Mouse (Mus musculus): ENCODE results near the gene Fam174a. TPM values are rescaled to one million over a fixed set of nuclear protein-coding genes. Genes with fewer than 3 reads are reported as not detected.

Gene Fam174a
- 27.5 and 39.7 TPM in 2 replicates for total RNA-seq (2021)
- long read RNA-seq, transcript Fam174a-201 (3 exons, 2,112 nt) = major isoform, 45 of 47 reads
- long read RNA-seq, partial matches to known transcripts = 0 of 47 reads
- long read RNA-seq, other reads (novel, unspliced or antisense) = 1 of 47 reads

DNA sequence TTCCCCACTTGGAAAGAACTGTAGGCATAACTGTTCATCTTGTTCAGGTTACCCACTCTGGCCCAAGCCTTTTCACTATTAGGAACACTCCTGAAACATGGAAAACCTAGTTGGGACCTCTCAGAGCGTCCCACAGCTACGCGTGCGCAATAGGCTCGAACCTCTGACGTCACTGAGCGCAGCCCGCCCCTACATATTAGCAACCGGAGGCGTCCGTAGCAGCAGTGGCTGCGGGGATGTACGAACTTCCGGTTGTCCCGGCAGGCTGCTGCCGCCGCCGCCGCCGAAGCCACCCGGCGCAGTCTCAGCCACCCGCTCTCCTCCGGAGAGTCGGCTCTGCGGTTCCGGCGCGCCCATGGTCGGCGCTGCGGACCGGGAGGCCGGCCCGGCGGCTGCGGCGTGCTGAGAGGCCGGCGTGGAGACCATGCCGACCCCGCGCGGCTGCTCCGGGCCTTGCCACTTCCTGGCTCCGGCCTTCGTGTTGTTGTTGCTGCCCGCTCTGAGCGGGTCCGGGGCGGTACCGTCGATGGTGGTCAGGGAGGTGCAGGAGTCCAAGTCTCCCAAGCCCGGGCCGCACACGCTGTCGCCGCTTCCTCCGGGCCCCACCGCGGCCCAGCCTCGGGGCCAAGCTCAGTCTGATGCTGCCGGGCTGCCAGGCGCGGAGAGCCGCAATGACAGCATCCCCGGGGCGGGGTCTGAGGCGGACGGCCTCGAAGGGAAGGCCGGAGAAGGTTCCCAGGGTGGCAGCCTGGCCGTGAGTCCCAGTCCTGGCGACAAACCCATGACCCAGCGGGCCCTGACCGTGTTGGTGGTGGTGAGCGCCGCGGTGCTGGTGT lies at the start of gene Fam174a:
TSS of gene Fam174a (plus strand) at position 231 of the 836 bp plus-strand sequence.
- peak; percentile 93 for DNase-seq

GRCm38 (mm10) chr1:95263843-95264242 lies 49.6 kb upstream of the Fam174a start:
- no peak for DNase-seq

GRCm38 (mm10) chr1:95267950-95268724 lies 45.3 kb upstream of the Fam174a start:
- DNase-seq = peak; percentile 2

GRCm38 (mm10) chr1:95273321-95273720 lies 40.1 kb upstream of the Fam174a start:
- no peak for DNase-seq

- no peak for DNase-seq
Observed at GRCm38 (mm10) chr1:95308324-95308723, 5.1 kb upstream of the Fam174a start.

- no peak for DNase-seq
Observed at GRCm38 (mm10) chr1:95314229-95314555, 769 bp downstream of the Fam174a start.

DNA sequence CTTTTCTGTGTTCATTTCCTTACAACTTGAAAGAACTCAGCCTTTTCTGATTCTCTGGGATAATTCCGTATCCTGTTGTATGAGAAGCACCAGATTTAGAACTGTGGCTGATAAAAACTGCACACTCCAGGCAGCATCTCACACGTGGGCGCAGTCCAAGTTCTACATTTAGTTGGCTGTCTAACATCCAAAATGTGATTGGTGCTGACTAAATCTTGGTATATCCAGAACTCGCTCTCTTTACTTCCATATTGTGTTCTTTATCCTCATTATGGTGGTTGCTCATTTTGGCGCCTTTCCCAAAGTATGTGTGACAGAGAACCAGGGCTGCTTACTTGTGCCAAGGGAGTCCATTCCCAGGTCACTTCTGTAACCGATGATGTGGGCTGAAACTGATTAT lies 2.6 kb downstream of the Fam174a start:
- DNase-seq = no peak

GRCm38 (mm10) chr1:95322219-95322618 lies 8.8 kb downstream of the Fam174a start:
- no peak for DNase-seq

- DNase-seq = no peak
Observed at GRCm38 (mm10) chr1:95323004-95323403, 9.6 kb downstream of the Fam174a start.

DNA sequence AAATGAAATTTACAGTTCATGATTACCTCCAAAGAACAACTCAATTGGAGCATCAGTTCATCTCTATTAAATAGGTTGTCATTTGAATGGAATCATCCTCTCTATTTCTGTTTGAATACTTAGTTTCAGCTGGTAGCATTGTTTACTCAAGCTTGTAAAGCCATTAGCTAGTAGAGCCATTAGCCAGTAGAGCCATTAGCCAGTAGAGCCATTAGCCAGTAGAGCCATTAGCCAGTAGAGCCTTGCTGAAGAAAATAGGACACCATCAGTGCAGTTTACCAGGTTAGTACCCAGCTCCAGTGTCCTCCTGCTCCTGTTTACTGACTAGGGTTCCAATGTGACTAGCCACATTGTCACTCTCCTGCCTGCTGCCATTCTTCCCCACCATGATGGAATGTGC lies 13.4 kb downstream of the Fam174a start:
- no peak for DNase-seq

DNA sequence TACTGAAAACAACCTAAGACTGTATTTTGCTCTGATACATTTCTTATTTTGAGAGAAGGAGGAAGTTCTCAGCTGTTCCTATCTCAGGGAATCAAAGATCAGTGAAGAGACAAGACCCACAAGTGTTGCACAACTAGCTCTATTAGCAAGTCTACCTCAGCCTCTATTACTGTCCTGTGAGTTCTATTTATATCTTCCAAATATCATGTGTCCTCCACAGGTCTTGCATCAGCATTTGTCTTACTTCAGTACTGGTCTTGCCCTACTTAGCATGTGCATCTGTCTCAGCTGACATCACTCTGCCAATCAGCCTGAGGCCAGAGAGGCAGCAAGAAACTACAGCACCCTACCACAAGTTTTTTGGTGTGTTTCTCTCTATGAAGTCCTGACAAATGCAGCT lies 26.2 kb downstream of the Fam174a start:
- no peak for DNase-seq

DNA sequence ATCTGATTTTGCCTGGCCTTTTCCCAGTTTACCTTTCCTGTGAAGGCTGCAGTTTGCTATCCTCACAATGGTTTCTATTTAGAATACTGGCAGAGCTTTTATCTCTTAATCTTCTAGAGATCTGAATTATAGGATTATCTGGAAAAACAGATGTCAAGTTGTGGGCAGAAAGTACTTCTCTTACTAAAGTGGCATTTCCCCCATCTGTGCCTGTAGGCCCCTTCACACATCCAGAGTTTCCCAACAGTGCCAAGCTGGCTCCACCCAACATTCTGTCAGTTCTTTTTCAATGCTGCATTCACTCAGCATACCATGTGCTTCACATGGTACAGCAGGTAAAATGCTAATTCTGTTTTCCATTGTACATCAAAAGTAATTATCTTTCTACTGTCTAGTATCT lies 28.8 kb downstream of the Fam174a start:
- DNase-seq = no peak

- no peak for DNase-seq
Observed at GRCm38 (mm10) chr1:95343585-95344485, 30.4 kb downstream of the Fam174a start.

DNA sequence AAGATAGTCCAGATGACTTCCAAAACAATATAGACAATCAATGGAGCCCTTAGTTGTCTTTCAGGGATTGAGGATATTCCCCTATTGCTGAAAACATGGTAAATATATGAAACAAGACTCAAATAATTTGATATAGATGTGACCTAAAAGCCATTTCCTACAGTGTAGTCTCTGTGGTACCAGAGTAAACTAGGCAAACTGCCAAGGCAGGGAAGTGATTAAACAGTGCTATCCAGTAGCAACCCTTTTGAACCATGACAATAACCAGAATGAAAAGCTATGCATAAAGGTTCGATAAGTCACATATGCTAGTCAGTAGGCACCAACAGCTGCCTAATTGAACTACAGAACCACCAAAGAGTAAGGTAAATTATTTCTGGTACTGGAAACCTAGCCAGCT lies 40.7 kb downstream of the Fam174a start:
- no peak for DNase-seq

- DNase-seq = peak; percentile 59
Observed at GRCm38 (mm10) chr1:95356904-95357303, 43.5 kb downstream of the Fam174a start.

GRCm38 (mm10) chr1:95363692-95364091 lies 50.3 kb downstream of the Fam174a start:
- no peak for DNase-seq

DNA sequence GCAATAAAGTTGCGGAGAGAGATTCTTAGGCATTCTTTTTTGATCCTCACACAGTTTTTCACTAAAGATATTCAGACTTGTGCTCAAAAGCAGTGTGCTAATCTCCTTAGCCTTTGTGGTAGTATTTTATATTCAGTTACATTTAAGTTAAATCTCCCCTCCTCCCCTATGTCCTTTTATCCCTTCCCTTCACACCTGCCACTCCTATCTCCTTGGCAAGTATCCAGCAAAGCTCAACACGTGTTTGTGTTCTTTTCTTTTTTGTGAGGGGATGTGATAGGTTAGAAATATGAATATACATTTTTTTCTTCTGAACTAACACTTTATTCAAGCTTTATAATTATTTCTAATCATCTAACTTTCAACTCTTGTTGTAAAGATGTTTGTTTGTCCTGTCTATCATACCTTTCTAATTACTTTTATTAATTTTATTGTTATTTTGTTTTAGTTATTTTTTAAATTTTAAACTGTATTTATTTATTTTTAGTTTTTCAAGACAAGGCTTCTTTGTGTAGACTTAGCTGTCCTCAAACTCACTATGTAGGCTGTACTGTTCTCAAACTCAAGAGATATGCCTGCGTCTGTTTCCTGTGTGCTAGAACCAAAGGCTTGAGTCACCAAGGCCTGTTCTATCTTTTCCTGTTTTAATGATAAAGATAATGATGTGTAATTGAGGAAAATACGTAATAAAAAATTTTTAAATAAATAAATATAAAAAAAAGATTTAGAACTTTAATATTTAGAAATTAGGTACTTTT lies 53.4 kb downstream of the Fam174a start:
- no peak for DNase-seq

DNA sequence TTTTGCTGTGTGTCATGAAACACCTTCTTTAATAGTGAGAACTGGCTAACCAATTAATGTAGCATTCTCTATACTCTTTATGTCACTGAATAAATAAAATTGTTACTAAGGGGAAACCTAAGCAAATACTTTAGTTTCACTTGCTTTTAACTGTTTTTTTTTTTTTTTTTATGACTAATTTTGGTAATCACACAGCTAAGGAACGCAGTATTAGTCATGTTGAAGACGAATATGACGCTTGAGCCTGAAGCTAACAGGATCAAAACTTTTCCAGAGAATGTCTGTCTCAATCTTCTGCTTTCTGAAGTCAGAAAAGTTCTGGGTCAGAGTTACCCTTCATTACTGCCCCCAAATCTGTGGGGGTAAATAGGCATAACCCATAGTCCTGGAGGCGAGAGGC lies 54.3 kb downstream of the Fam174a start:
- no peak for DNase-seq

DNA sequence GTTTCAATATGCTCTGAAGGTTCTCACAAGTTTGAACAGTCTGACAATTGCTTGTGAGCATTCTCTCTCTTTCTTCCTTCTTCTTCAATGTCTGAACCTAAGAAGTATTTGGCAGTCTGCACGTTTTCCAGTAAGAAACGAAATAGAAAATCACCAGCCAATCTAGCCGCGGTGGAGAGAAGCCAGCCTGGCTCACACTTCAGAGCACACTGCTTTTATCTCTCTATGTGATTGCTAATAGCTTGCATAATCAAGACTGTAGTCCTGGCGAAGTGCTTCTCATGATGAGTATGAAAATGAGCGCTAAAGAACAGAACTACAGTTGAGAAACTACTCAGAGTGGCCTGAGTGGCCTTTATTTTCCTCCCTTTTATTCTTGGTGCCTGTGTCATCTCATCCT lies 62.0 kb downstream of the Fam174a start:
- DNase-seq = no peak

DNA sequence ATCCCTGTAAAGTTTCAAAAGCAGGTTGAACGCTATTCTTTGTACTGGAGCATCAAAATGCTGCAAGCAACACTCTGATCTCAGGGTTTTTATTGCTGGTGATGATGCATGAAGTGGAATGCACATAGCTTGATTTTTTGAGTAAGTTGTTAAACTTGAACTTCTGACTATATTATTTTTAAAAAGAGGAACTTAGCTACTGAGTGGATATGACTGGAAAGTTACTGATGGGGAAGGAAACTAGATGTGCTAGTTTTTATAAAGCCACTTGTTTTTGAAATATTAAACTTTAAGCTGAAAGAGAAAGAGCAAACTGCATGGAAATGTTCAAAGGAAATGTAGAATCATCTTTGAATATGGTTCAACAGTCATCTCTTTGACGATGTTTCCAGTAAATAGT lies 67.6 kb downstream of the Fam174a start:
- DNase-seq = no peak

All from adrenal gland, postnatal 25 days (tissue).